Mouse (Mus musculus): Measurements from ENCODE around the gene Ifitm5. TPM values are rescaled to one million over a fixed set of nuclear protein-coding genes. Genes with fewer than 3 reads are reported as not detected.

The Ifitm5 gene
- polyA plus RNA-seq, 1 experiment from 2014 or later = 0.65 TPM

- ATAC-seq (replicated peaks) = no peak
Observed at GRCm38 (mm10) chr7:140959181-140959901, 9.2 kb upstream of the Ifitm5 start.

GRCm38 (mm10) chr7:140956556-140956869 lies 6.4 kb upstream of the Ifitm5 start:
- H3K4me2 ChIP-seq = no peak overlapping the region
- H3K9ac ChIP-seq = no peak overlapping the region
- H3K4me1 ChIP-seq = peaks cover 5% of the 10 kb centered on the region
- no peak overlapping the region for H3K27ac ChIP-seq
- ATAC-seq (replicated peaks) = no peak
- H3K9me3 ChIP-seq = no peaks in the 10 kb centered on the region
- no peaks in the 10 kb centered on the region for H3K27me3 ChIP-seq (replicated peaks)
- H3K36me3 ChIP-seq (replicated peaks) = no peaks in the 10 kb centered on the region
- 61% methylated on average over 6 of the region's 6 CpGs for WGBS
- no peak overlapping the region for H3K4me3 ChIP-seq

More at GRCm38 (mm10) chr7:140959181-140959901, 9.2 kb upstream of the Ifitm5 start:
- Histone ChIP-seq H3K27ac (no peak overlapping the region), H3K36me3 (replicated peaks) (no peaks in the 10 kb centered on the region), H3K27me3 (replicated peaks) (no peaks in the 10 kb centered on the region), H3K4me1 (peaks cover 5% of the 10 kb centered on the region), H3K9ac (no peak overlapping the region), H3K4me2 (no peak overlapping the region), H3K9me3 (no peaks in the 10 kb centered on the region), H3K4me3 (no peak overlapping the region)
- WGBS = 5% methylated on average over 9 of the region's 9 CpGs

- Histone ChIP-seq H3K36me3 (replicated peaks) (no peaks in the 10 kb centered on the region), H3K27ac (no peak within 1 kb of the TSS), H3K9ac (0 out of 2 replicates have a peak within 1 kb of the TSS, but pooled peaks have one; percentile 14), H3K4me3 (peak within 1 kb of the TSS; percentile 31), H3K4me2 (peak within 1 kb of the TSS; percentile 48), H3K4me1 (peaks cover 5% of the 10 kb centered on the region), H3K9me3 (no peaks in the 10 kb centered on the region), H3K27me3 (replicated peaks) (no peaks in the 10 kb centered on the region)
- ATAC-seq (replicated peaks) = peak; percentile 62; the same call in 1 of the 2 replicates
- WGBS = 26% methylated on average over 11 of the region's 11 CpGs
Observed at GRCm38 (mm10) chr7:140955758-140956555, 5.9 kb upstream of the Ifitm5 start, which contains the start of the genes Gm45717 and Ifitm2. TSS of gene Gm45717 (minus strand) at chr7:140955937. TSS of gene Ifitm2 (minus strand) at chr7:140955987.

DNA sequence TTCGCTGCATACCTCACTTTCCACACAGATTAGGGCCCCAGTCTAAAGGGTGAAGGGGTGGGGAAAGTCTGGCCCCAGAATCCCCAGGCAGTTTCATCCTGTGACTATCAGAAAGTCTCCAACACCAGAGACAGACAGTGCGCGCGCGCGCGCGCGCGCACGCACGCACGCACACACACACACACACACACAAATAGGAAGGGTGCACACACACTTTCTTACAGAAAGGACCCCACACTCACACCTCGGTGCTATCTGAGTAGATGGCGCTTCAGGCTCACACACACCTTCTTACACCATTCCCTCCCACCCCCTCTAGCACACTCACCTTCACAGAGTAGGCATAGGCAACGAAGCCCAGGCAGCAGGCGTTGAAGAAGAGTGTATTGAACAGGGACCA lies 5.3 kb upstream of the Ifitm5 start:
- peak overlapping the region; percentile 48 for H3K4me2 ChIP-seq
- H3K9ac ChIP-seq = 0 out of 2 replicates have a peak overlapping the region, but pooled peaks have one; percentile 14
- H3K4me3 ChIP-seq = peak overlapping the region; percentile 31
- H3K27me3 ChIP-seq (replicated peaks) = no peaks in the 10 kb centered on the region
- no peaks in the 10 kb centered on the region for H3K9me3 ChIP-seq
- 9% methylated on average over 17 of the region's 17 CpGs for WGBS
- peaks cover 5% of the 10 kb centered on the region for H3K4me1 ChIP-seq
- no peaks in the 10 kb centered on the region for H3K36me3 ChIP-seq (replicated peaks)
- H3K27ac ChIP-seq = no peak overlapping the region
- peak; percentile 50 for ATAC-seq (replicated peaks)

DNA sequence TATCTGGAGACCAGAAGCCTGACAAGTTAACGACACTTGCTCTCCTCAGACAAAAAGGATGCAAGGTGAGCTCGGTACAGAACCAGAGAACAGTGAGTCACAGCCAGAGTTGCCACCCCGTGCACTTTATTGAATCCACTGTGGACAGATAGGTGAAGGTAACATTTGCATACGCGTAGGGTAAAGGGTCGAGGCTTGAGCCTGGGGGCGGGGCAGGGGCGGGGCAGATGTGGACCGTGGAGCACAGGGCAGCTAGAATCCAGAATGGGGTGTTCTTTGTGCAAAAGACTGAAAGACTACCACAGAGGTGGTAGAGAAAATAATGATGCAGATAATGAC lies 4.6 kb upstream of the Ifitm5 start:
- H3K4me2 ChIP-seq = peak overlapping the region; percentile 48
- H3K4me3 ChIP-seq = peak overlapping the region; percentile 31; the same call in 1 of the 2 replicates
- no peaks in the 10 kb centered on the region for H3K36me3 ChIP-seq (replicated peaks)
- H3K27ac ChIP-seq = no peak overlapping the region
- WGBS = 10% methylated on average over 9 of the region's 9 CpGs
- no peaks in the 10 kb centered on the region for H3K9me3 ChIP-seq
- peaks cover 5% of the 10 kb centered on the region for H3K4me1 ChIP-seq
- H3K9ac ChIP-seq = no peak overlapping the region
- no peak for ATAC-seq (replicated peaks)
- no peaks in the 10 kb centered on the region for H3K27me3 ChIP-seq (replicated peaks)

- Histone ChIP-seq H3K4me2 (peak overlapping the region; percentile 48), H3K27me3 (replicated peaks) (no peaks in the 10 kb centered on the region), H3K4me3 (peak overlapping the region; percentile 31; the same call in 1 of the 2 replicates), H3K9me3 (no peaks in the 10 kb centered on the region), H3K36me3 (replicated peaks) (no peaks in the 10 kb centered on the region), H3K4me1 (no peaks in the 10 kb centered on the region; the same call in 1 of the 2 replicates), H3K27ac (no peak overlapping the region), H3K9ac (no peak overlapping the region)
- no peak for ATAC-seq (replicated peaks)
- 67% methylated on average over 15 of the region's 15 CpGs for WGBS
Observed at GRCm38 (mm10) chr7:140953800-140954732, 4.0 kb upstream of the Ifitm5 start.

DNA sequence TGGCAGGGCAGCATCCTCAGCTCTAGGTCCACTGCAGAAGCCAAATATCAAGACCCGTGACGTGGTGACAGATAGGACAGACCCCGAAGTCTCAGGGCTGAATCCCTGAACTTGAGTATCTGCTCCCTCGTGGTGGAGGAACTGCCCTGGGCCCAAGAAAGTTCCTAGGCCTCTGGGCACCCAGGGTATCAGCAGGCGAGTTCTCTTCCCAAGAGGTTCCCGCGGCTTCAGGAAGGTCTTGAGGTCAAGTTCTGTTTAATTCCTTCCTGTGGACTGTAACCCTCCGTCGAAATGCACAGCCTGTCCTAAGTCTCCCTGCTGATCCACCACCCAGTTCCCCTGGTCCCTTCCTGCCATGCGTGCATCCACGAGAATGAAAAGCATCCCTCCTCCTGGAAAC lies 3.0 kb upstream of the Ifitm5 start:
- no peak for ATAC-seq (replicated peaks)
- Histone ChIP-seq H3K9me3 (no peaks in the 10 kb centered on the region), H3K36me3 (replicated peaks) (no peaks in the 10 kb centered on the region), H3K27ac (no peak overlapping the region), H3K4me3 (no peak overlapping the region), H3K9ac (no peak overlapping the region), H3K27me3 (replicated peaks) (no peaks in the 10 kb centered on the region), H3K4me2 (no peak overlapping the region), H3K4me1 (no peaks in the 10 kb centered on the region; the same call in 1 of the 2 replicates)
- WGBS = 81% methylated on average over 11 of the region's 11 CpGs

- Histone ChIP-seq H3K9me3 (no peaks in the 10 kb centered on the region), H3K4me3 (no peak overlapping the region), H3K36me3 (replicated peaks) (no peaks in the 10 kb centered on the region), H3K4me2 (no peak overlapping the region), H3K27ac (no peak overlapping the region), H3K27me3 (replicated peaks) (no peaks in the 10 kb centered on the region), H3K4me1 (no peaks in the 10 kb centered on the region; the same call in 1 of the 2 replicates), H3K9ac (no peak overlapping the region)
- WGBS = 88% methylated on average over 7 of the region's 7 CpGs
- no peak for ATAC-seq (replicated peaks)
Observed at GRCm38 (mm10) chr7:140952441-140952840, 2.4 kb upstream of the Ifitm5 start.

- Histone ChIP-seq H3K27ac (no peak overlapping the region), H3K4me3 (no peak overlapping the region), H3K9ac (no peak overlapping the region), H3K36me3 (replicated peaks) (no peaks in the 10 kb centered on the region), H3K4me2 (no peak overlapping the region), H3K27me3 (replicated peaks) (no peaks in the 10 kb centered on the region), H3K4me1 (no peaks in the 10 kb centered on the region; the same call in 1 of the 2 replicates), H3K9me3 (no peaks in the 10 kb centered on the region)
- WGBS = 81% methylated on average over 6 of the region's 6 CpGs
- ATAC-seq (replicated peaks) = no peak
Observed at GRCm38 (mm10) chr7:140951765-140952164, 1.7 kb upstream of the Ifitm5 start.

GRCm38 (mm10) chr7:140951051-140951450 lies 960 bp upstream of the Ifitm5 start:
- Histone ChIP-seq H3K4me3 (no peak overlapping the region), H3K27me3 (replicated peaks) (no peaks in the 10 kb centered on the region), H3K9ac (no peak overlapping the region), H3K4me1 (no peaks in the 10 kb centered on the region; the same call in 1 of the 2 replicates), H3K9me3 (no peaks in the 10 kb centered on the region), H3K4me2 (no peak overlapping the region), H3K36me3 (replicated peaks) (no peaks in the 10 kb centered on the region), H3K27ac (no peak overlapping the region)
- 62% methylated on average over 8 of the region's 8 CpGs for WGBS
- no peak for ATAC-seq (replicated peaks)

GRCm38 (mm10) chr7:140949255-140949654 lies 836 bp downstream of the Ifitm5 start:
- no peaks in the 10 kb centered on the region for H3K9me3 ChIP-seq
- ATAC-seq (replicated peaks) = no peak
- H3K27ac ChIP-seq = no peak overlapping the region
- H3K4me3 ChIP-seq = no peak overlapping the region
- WGBS = 91% methylated on average over 6 of the region's 6 CpGs
- H3K4me2 ChIP-seq = no peak overlapping the region
- no peak overlapping the region for H3K9ac ChIP-seq
- no peaks in the 10 kb centered on the region; the same call in 1 of the 2 replicates for H3K4me1 ChIP-seq
- H3K36me3 ChIP-seq (replicated peaks) = no peaks in the 10 kb centered on the region
- no peaks in the 10 kb centered on the region for H3K27me3 ChIP-seq (replicated peaks)

GRCm38 (mm10) chr7:140948161-140948560 lies 1.9 kb downstream of the Ifitm5 start:
- Histone ChIP-seq H3K4me1 (no peaks in the 10 kb centered on the region; the same call in 1 of the 2 replicates), H3K27ac (no peak overlapping the region), H3K4me3 (no peak overlapping the region), H3K9ac (no peak overlapping the region), H3K9me3 (no peaks in the 10 kb centered on the region), H3K4me2 (no peak overlapping the region), H3K36me3 (replicated peaks) (no peaks in the 10 kb centered on the region), H3K27me3 (replicated peaks) (no peaks in the 10 kb centered on the region)
- no peak for ATAC-seq (replicated peaks)
- 91% methylated on average over 8 of the region's 8 CpGs for WGBS

Measured in midbrain, embryonic 15.5 days (tissue).